Mouse (Mus musculus) adrenal gland, postnatal 4 days (tissue): ENCODE results near the gene Usp50. TPM values are rescaled to one million over a fixed set of nuclear protein-coding genes. Genes with fewer than 3 reads are reported as not detected.

Experiments
- DNase-seq, 2 experiments: peaks; one replicate each; pipeline ENCODE4 v3.0.0; 2021 to 2022; ENCODE audit warnings: low spot score in 2 of 2, mixed read lengths in 2 of 2
- total RNA-seq, 2 experiments: library from RNA; stranded (reverse); gene quantifications; 2 replicates each; pipeline ENCODE4 v1.2.3; 2021

Gene Usp50
- total RNA-seq, 2 experiments from 2014 or later, result not detected

GRCm38 (mm10) chr2:126668621-126669252 lies 114.5 kb downstream of the Usp50 start:
- no peak for DNase-seq

GRCm38 (mm10) chr2:126665984-126666383 lies 117.3 kb downstream of the Usp50 start:
- DNase-seq, result no peak

- no peak for DNase-seq
Measured at GRCm38 (mm10) chr2:126663481-126663880, 119.8 kb downstream of the Usp50 start.

Other genes starting within 250 kb of the Usp50 start
- gene Slc27a2, start 231.1 kb downstream of the Usp50 start, total RNA-seq, result 10 to 100 TPM; 24.9 to 67.7 TPM
- gene Hdc, start 164.2 kb downstream of the Usp50 start, total RNA-seq, result 10 to 100 TPM; 16.8 to 53.9 TPM
- 10 to 100 TPM; 27.7 to 28.2 TPM for gene Gabpb1, start 107.1 kb downstream of the Usp50 start, total RNA-seq
- gene Usp8, start 76.1 kb downstream of the Usp50 start, total RNA-seq, result 10 to 100 TPM; 63.0 to 66.3 TPM
- gene Trpm7, start 92.8 kb upstream of the Usp50 start, total RNA-seq, result 10 to 100 TPM; 64.1 to 69.1 TPM
- gene Sppl2a, start 149.8 kb upstream of the Usp50 start, total RNA-seq, result 10 to 100 TPM; 58.6 to 62.7 TPM
- gene Ap4e1, start 225.2 kb upstream of the Usp50 start, total RNA-seq, result 10 to 100 TPM; 15.5 TPM